Mouse (Mus musculus) C2C12 (cell line): ENCODE measurements around the gene Aak1.

Experiments used
- CEBPB ChIP-seq: IDR thresholded peaks from one replicate; pipeline ENCODE4 v1.6.1; 2011; ENCODE audit warnings: low read depth, mild to moderate bottlenecking, control low read depth, moderate library complexity
- CTCF ChIP-seq: IDR thresholded peaks from one replicate; pipeline ENCODE4 v1.5.1; 2011; ENCODE audit not compliant: control insufficient read depth, insufficient read depth, insufficient read length
- FOSL1 ChIP-seq: IDR thresholded peaks from one replicate; pipeline ENCODE4 v1.8.0; 2011; ENCODE audit warnings: mild to moderate bottlenecking, low read length; ENCODE audit not compliant: poor library complexity, insufficient read depth, severe bottlenecking
- MAX ChIP-seq: IDR thresholded peaks from one replicate; pipeline ENCODE4 v1.6.1; 2011; ENCODE audit warnings: mild to moderate bottlenecking, control low read depth

- no peak for TF ChIP-seq CTCF
- TF ChIP-seq MAX = no peak
- TF ChIP-seq FOSL1 = no peak
- TF ChIP-seq CEBPB = no peak
Observed at GRCm38 (mm10) chr6:87009692-87010328, 160.5 kb downstream of the Aak1 start.
